In genomic region chr15:101994365-101994764, GRCm38 (mm10) we compare ENCODE assay signal across 19 mouse cellular contexts. TPM values are rescaled to one million over a fixed set of nuclear protein-coding genes. Genes with fewer than 3 reads are reported as not detected.
"Had no signal": no experiment of that assay in that cellular context is flagged by ENCODE, and none has a peak within 500 bp of the region (broad histone marks: within the 10 kb centered on the region; RNA-seq: fewer than 3 reads in every experiment).

No protein-coding gene starts in this region.

- H3K4me2 ChIP-seq: limb, embryonic 12.5 days; liver, embryonic 15.5 days; lung, embryonic 14.5 days; midbrain, embryonic 15.5 days had no signal

- H3K4me3 ChIP-seq: layer of hippocampus, adult 2 months; limb, embryonic 12.5 days; liver, embryonic 15.5 days; midbrain, embryonic 10.5 days; midbrain, embryonic 15.5 days had no signal

- H3K9me3 ChIP-seq: liver, embryonic 15.5 days; midbrain, embryonic 15.5 days had no signal

- H3K4me1 ChIP-seq: limb, embryonic 12.5 days; liver, embryonic 15.5 days; midbrain, embryonic 10.5 days; midbrain, embryonic 15.5 days had no signal

- H3K27ac ChIP-seq: layer of hippocampus, adult 2 months; limb, embryonic 12.5 days; liver, embryonic 15.5 days; midbrain, embryonic 10.5 days; midbrain, embryonic 15.5 days had no signal

- H3K9ac ChIP-seq: limb, embryonic 12.5 days; liver, embryonic 15.5 days; lung, embryonic 14.5 days; midbrain, embryonic 15.5 days had no signal

- DNase-seq: kidney, adult 8-10 months; kidney, postnatal 25 days; liver; lung, embryonic 14.5 days; lung, postnatal 10 days; lung, postnatal 4 days; right cerebral cortex, adult 18-20 months; right cerebral cortex, postnatal 25 days; thymus, postnatal 4 days had no signal

- ATAC-seq: inflammation-experienced regulatory T-cells, adult 6 months; midbrain, embryonic 15.5 days had no signal

- H3K36me3 ChIP-seq: limb, embryonic 12.5 days; midbrain, embryonic 10.5 days; midbrain, embryonic 15.5 days had no signal

RNA-seq across cellular contexts. Expression of gene Krt8, which starts 9.9 kb away (rescaled TPM):
- total RNA-seq: left cerebral cortex, postnatal 36 days; megakaryocyte, adult 5-6 weeks had no signal

RNA-seq across cellular contexts. Expression of gene Krt78, which starts 40.3 kb away (rescaled TPM):
- total RNA-seq: layer of hippocampus, adult 2 months; layer of hippocampus, postnatal 10 days; left cerebral cortex, postnatal 36 days; megakaryocyte, adult 5-6 weeks had no signal
- polyA plus RNA-seq: inflammation-experienced regulatory T-cells, adult 6 months; limb, embryonic 12.5 days; liver, embryonic 15.5 days; midbrain, embryonic 10.5 days; midbrain, embryonic 15.5 days; neural tube, embryonic 14.5 days had no signal

RNA-seq across cellular contexts. Expression of gene Krt79, which starts 54.2 kb away (rescaled TPM):
- total RNA-seq: layer of hippocampus, adult 2 months; left cerebral cortex, postnatal 36 days; megakaryocyte, adult 5-6 weeks had no signal
- polyA plus RNA-seq: inflammation-experienced regulatory T-cells, adult 6 months; limb, embryonic 12.5 days; liver, embryonic 15.5 days had no signal
